Mouse (Mus musculus): ENCODE results near the gene Rcvrn. TPM values are rescaled to one million over a fixed set of nuclear protein-coding genes. Genes with fewer than 3 reads are reported as not detected.

Gene Rcvrn
- polyA plus RNA-seq, 1 experiment from 2014 or later, result not detected

GRCm38 (mm10) chr11:67654514-67654913 is 40.6 kb upstream of the Rcvrn start:
- no peak for ATAC-seq (ENCODE audit: low FRiP score, low TSS enrichment)
- no peaks in the 10 kb centered on the region for H3K4me1 ChIP-seq (ENCODE audit: control insufficient read depth, insufficient read depth, low read length)
- H3K9ac ChIP-seq (ENCODE audit: low read depth, low read length), result no peak overlapping the region
- H3K27ac ChIP-seq (ENCODE audit: low read depth, low read length), result no peak overlapping the region
- no peak overlapping the region for H3K4me2 ChIP-seq (replicated peaks; ENCODE audit: low read depth, low read length)
- H3K9me3 ChIP-seq (ENCODE audit: control insufficient read depth, low read length), result no peaks in the 10 kb centered on the region
- no peaks in the 10 kb centered on the region for H3K27me3 ChIP-seq (ENCODE audit: control insufficient read depth, insufficient read depth, low read length)
- no peak overlapping the region for H3K4me3 ChIP-seq (ENCODE audit: low read length)
- H3K36me3 ChIP-seq (ENCODE audit: control insufficient read depth, insufficient read depth, low read length), result no peaks in the 10 kb centered on the region
- 81% methylated on average over 4 of the region's 4 CpGs for WGBS

- no peaks in the 10 kb centered on the region for H3K36me3 ChIP-seq (ENCODE audit: control insufficient read depth, insufficient read depth, low read length)
- no peaks in the 10 kb centered on the region for H3K27me3 ChIP-seq (ENCODE audit: control insufficient read depth, insufficient read depth, low read length)
- no peak for ATAC-seq (ENCODE audit: low FRiP score, low TSS enrichment)
- no peak overlapping the region for H3K4me2 ChIP-seq (replicated peaks; ENCODE audit: low read depth, low read length)
- H3K9me3 ChIP-seq (ENCODE audit: control insufficient read depth, low read length), result no peaks in the 10 kb centered on the region
- no peak overlapping the region for H3K27ac ChIP-seq (ENCODE audit: low read depth, low read length)
- WGBS, result 69% methylated on average over 17 of the region's 17 CpGs
- H3K4me3 ChIP-seq (ENCODE audit: low read length), result no peak overlapping the region
- H3K9ac ChIP-seq (ENCODE audit: low read depth, low read length), result no peak overlapping the region
- H3K4me1 ChIP-seq (ENCODE audit: control insufficient read depth, insufficient read depth, low read length), result no peaks in the 10 kb centered on the region
Observed at GRCm38 (mm10) chr11:67655236-67655959, 39.7 kb upstream of the Rcvrn start.

GRCm38 (mm10) chr11:67656366-67656765 is 38.8 kb upstream of the Rcvrn start:
- H3K4me2 ChIP-seq (replicated peaks; ENCODE audit: low read depth, low read length), result no peak overlapping the region
- no peak overlapping the region for H3K9ac ChIP-seq (ENCODE audit: low read depth, low read length)
- WGBS, result 86% methylated on average over 7 of the region's 7 CpGs
- no peak for ATAC-seq (ENCODE audit: low FRiP score, low TSS enrichment)
- no peak overlapping the region for H3K4me3 ChIP-seq (ENCODE audit: low read length)
- H3K27me3 ChIP-seq (ENCODE audit: control insufficient read depth, insufficient read depth, low read length), result no peaks in the 10 kb centered on the region
- no peaks in the 10 kb centered on the region for H3K36me3 ChIP-seq (ENCODE audit: control insufficient read depth, insufficient read depth, low read length)
- H3K27ac ChIP-seq (ENCODE audit: low read depth, low read length), result no peak overlapping the region
- no peaks in the 10 kb centered on the region for H3K4me1 ChIP-seq (ENCODE audit: control insufficient read depth, insufficient read depth, low read length)
- H3K9me3 ChIP-seq (ENCODE audit: control insufficient read depth, low read length), result no peaks in the 10 kb centered on the region

GRCm38 (mm10) chr11:67656811-67657210 is 38.3 kb upstream of the Rcvrn start:
- WGBS, result 85% methylated on average over 9 of the region's 9 CpGs
- no peak overlapping the region for H3K27ac ChIP-seq (ENCODE audit: low read depth, low read length)

GRCm38 (mm10) chr11:67657685-67658382 is 37.3 kb upstream of the Rcvrn start:
- H3K4me2 ChIP-seq (replicated peaks; ENCODE audit: low read depth, low read length), result no peak overlapping the region
- H3K4me3 ChIP-seq (ENCODE audit: low read length), result no peak overlapping the region
- H3K36me3 ChIP-seq (ENCODE audit: control insufficient read depth, insufficient read depth, low read length), result no peaks in the 10 kb centered on the region
- no peak overlapping the region for H3K9ac ChIP-seq (ENCODE audit: low read depth, low read length)
- H3K4me1 ChIP-seq (ENCODE audit: control insufficient read depth, insufficient read depth, low read length), result no peaks in the 10 kb centered on the region
- no peaks in the 10 kb centered on the region for H3K9me3 ChIP-seq (ENCODE audit: control insufficient read depth, low read length)
- no peak overlapping the region for H3K27ac ChIP-seq (ENCODE audit: low read depth, low read length)
- no peaks in the 10 kb centered on the region for H3K27me3 ChIP-seq (ENCODE audit: control insufficient read depth, insufficient read depth, low read length)
- WGBS, result 52% methylated on average over 11 of the region's 11 CpGs
- ATAC-seq (ENCODE audit: low FRiP score, low TSS enrichment), result peak; percentile 43; the same call in 1 of the 2 replicates

More at GRCm38 (mm10) chr11:67656811-67657210, 38.3 kb upstream of the Rcvrn start:
- ATAC-seq (ENCODE audit: low FRiP score, low TSS enrichment), result no peak
- no peak overlapping the region for H3K4me3 ChIP-seq (ENCODE audit: low read length)
- no peak overlapping the region for H3K9ac ChIP-seq (ENCODE audit: low read depth, low read length)
- H3K27me3 ChIP-seq (ENCODE audit: control insufficient read depth, insufficient read depth, low read length), result no peaks in the 10 kb centered on the region
- no peaks in the 10 kb centered on the region for H3K4me1 ChIP-seq (ENCODE audit: control insufficient read depth, insufficient read depth, low read length)
- H3K9me3 ChIP-seq (ENCODE audit: control insufficient read depth, low read length), result no peaks in the 10 kb centered on the region
- no peak overlapping the region for H3K4me2 ChIP-seq (replicated peaks; ENCODE audit: low read depth, low read length)
- no peaks in the 10 kb centered on the region for H3K36me3 ChIP-seq (ENCODE audit: control insufficient read depth, insufficient read depth, low read length)

- no peak for ATAC-seq (ENCODE audit: low FRiP score, low TSS enrichment)
- Histone ChIP-seq H3K9me3 (ENCODE audit: control insufficient read depth, low read length) (no peaks in the 10 kb centered on the region), H3K4me1 (ENCODE audit: control insufficient read depth, insufficient read depth, low read length) (no peaks in the 10 kb centered on the region), H3K36me3 (ENCODE audit: control insufficient read depth, insufficient read depth, low read length) (no peaks in the 10 kb centered on the region), H3K9ac (ENCODE audit: low read depth, low read length) (no peak overlapping the region), H3K4me3 (ENCODE audit: low read length) (no peak overlapping the region), H3K27me3 (ENCODE audit: control insufficient read depth, insufficient read depth, low read length) (no peaks in the 10 kb centered on the region), H3K4me2 (replicated peaks; ENCODE audit: low read depth, low read length) (no peak overlapping the region), H3K27ac (ENCODE audit: low read depth, low read length) (no peak overlapping the region)
- WGBS, result 94% methylated on average over 8 of the region's 8 CpGs
Observed at GRCm38 (mm10) chr11:67661465-67661864, 33.7 kb upstream of the Rcvrn start.

GRCm38 (mm10) chr11:67663437-67663836 is 31.7 kb upstream of the Rcvrn start:
- ATAC-seq (ENCODE audit: low FRiP score, low TSS enrichment), result no peak
- 92% methylated on average over 4 of the region's 4 CpGs for WGBS
- no peak overlapping the region for H3K9ac ChIP-seq (ENCODE audit: low read depth, low read length)
- no peaks in the 10 kb centered on the region for H3K9me3 ChIP-seq (ENCODE audit: control insufficient read depth, low read length)
- H3K36me3 ChIP-seq (ENCODE audit: control insufficient read depth, insufficient read depth, low read length), result no peaks in the 10 kb centered on the region
- no peaks in the 10 kb centered on the region for H3K27me3 ChIP-seq (ENCODE audit: control insufficient read depth, insufficient read depth, low read length)
- no peak overlapping the region for H3K4me2 ChIP-seq (replicated peaks; ENCODE audit: low read depth, low read length)
- H3K4me1 ChIP-seq (ENCODE audit: control insufficient read depth, insufficient read depth, low read length), result no peaks in the 10 kb centered on the region
- H3K4me3 ChIP-seq (ENCODE audit: low read length), result no peak overlapping the region
- H3K27ac ChIP-seq (ENCODE audit: low read depth, low read length), result no peak overlapping the region

- no peak overlapping the region for H3K9ac ChIP-seq (ENCODE audit: low read depth, low read length)
- H3K9me3 ChIP-seq (ENCODE audit: control insufficient read depth, low read length), result no peaks in the 10 kb centered on the region
- H3K4me2 ChIP-seq (replicated peaks; ENCODE audit: low read depth, low read length), result no peak overlapping the region
- 95% methylated on average over 3 of the region's 3 CpGs for WGBS
- H3K27me3 ChIP-seq (ENCODE audit: control insufficient read depth, insufficient read depth, low read length), result no peaks in the 10 kb centered on the region
- no peak overlapping the region for H3K4me3 ChIP-seq (ENCODE audit: low read length)
- no peaks in the 10 kb centered on the region for H3K36me3 ChIP-seq (ENCODE audit: control insufficient read depth, insufficient read depth, low read length)
- no peaks in the 10 kb centered on the region for H3K4me1 ChIP-seq (ENCODE audit: control insufficient read depth, insufficient read depth, low read length)
- ATAC-seq (ENCODE audit: low FRiP score, low TSS enrichment), result no peak
- H3K27ac ChIP-seq (ENCODE audit: low read depth, low read length), result no peak overlapping the region
Observed at GRCm38 (mm10) chr11:67664261-67664660, 30.9 kb upstream of the Rcvrn start.

- no peaks in the 10 kb centered on the region for H3K27me3 ChIP-seq (ENCODE audit: control insufficient read depth, insufficient read depth, low read length)
- no peaks in the 10 kb centered on the region for H3K9me3 ChIP-seq (ENCODE audit: control insufficient read depth, low read length)
- no peak overlapping the region for H3K27ac ChIP-seq (ENCODE audit: low read depth, low read length)
- no peak overlapping the region for H3K9ac ChIP-seq (ENCODE audit: low read depth, low read length)
- WGBS, result 87% methylated on average over 6 of the region's 6 CpGs
- H3K4me2 ChIP-seq (replicated peaks; ENCODE audit: low read depth, low read length), result no peak overlapping the region
- H3K36me3 ChIP-seq (ENCODE audit: control insufficient read depth, insufficient read depth, low read length), result no peaks in the 10 kb centered on the region
- ATAC-seq (ENCODE audit: low FRiP score, low TSS enrichment), result no peak
- H3K4me1 ChIP-seq (ENCODE audit: control insufficient read depth, insufficient read depth, low read length), result no peaks in the 10 kb centered on the region
- no peak overlapping the region for H3K4me3 ChIP-seq (ENCODE audit: low read length)
Observed at GRCm38 (mm10) chr11:67664918-67665317, 30.2 kb upstream of the Rcvrn start.
